Mouse (Mus musculus) layer of hippocampus, adult 9-11 months (tissue): ENCODE results near the gene Ifi202b.
"Not testable (repeated sequence)": the region's sequence is repeated elsewhere in the genome, so short reads cannot be mapped to it uniquely, and the experiment has no call there.

ENCODE experiments used
- DNase-seq: peaks from one replicate; pipeline ENCODE4 v3.0.0; 2022

The Ifi202b gene

GRCm38 (mm10) chr1:173982694-173983305 lies at the start of gene Ifi202b:
Gene Ifi202b (minus strand): TSS chr1:173982744.
- not testable (repeated sequence) for DNase-seq

GRCm38 (mm10) chr1:174031698-174032097 lies 49.2 kb upstream of the Ifi202b start, which contains the start of gene Ifi205:
Gene Ifi205 (minus strand): TSS chr1:174031810.
- no peak for DNase-seq

GRCm38 (mm10) chr1:174007050-174007449 lies 24.5 kb upstream of the Ifi202b start:
- DNase-seq = not testable (repeated sequence)

- DNase-seq = not testable (repeated sequence)
These were observed 22.0 kb upstream of the Ifi202b start for GRCm38 (mm10) chr1:174004352-174005109.

- DNase-seq = no peak
These were observed 12.5 kb upstream of the Ifi202b start for GRCm38 (mm10) chr1:173995003-173995402.

GRCm38 (mm10) chr1:173981038-173981437 lies 1.5 kb downstream of the Ifi202b start:
- DNase-seq = not testable (repeated sequence)

- DNase-seq = no peak
These were observed 4.9 kb downstream of the Ifi202b start for GRCm38 (mm10) chr1:173977622-173978021.

GRCm38 (mm10) chr1:173973111-173973510 lies 9.4 kb downstream of the Ifi202b start:
- peak; percentile 7 for DNase-seq

- not testable (repeated sequence) for DNase-seq
These were observed 21.1 kb downstream of the Ifi202b start for GRCm38 (mm10) chr1:173961491-173961890.

GRCm38 (mm10) chr1:173959998-173960397 lies 22.5 kb downstream of the Ifi202b start:
- not testable (repeated sequence) for DNase-seq

GRCm38 (mm10) chr1:173955839-173956527 lies 26.6 kb downstream of the Ifi202b start:
- DNase-seq = not testable (repeated sequence)

GRCm38 (mm10) chr1:173955071-173955796 lies 27.3 kb downstream of the Ifi202b start:
- DNase-seq = no peak

- no peak for DNase-seq
These were observed 29.0 kb downstream of the Ifi202b start for GRCm38 (mm10) chr1:173953563-173953962.

- not testable (repeated sequence) for DNase-seq
These were observed 33.5 kb downstream of the Ifi202b start for GRCm38 (mm10) chr1:173949044-173949443.

GRCm38 (mm10) chr1:173942780-173943066 lies 39.8 kb downstream of the Ifi202b start:
- DNase-seq = peak; percentile 66

- not testable (repeated sequence) for DNase-seq
These were observed 40.4 kb downstream of the Ifi202b start, which contains the start of the genes Mndal and Ifi203 for GRCm38 (mm10) chr1:173941924-173942779. Gene Mndal (minus strand): TSS chr1:173942491. Gene Ifi203 (minus strand): TSS chr1:173942672.

- DNase-seq = not testable (repeated sequence)
These were observed 41.0 kb downstream of the Ifi202b start for GRCm38 (mm10) chr1:173941522-173941921.

GRCm38 (mm10) chr1:173919279-173919678 lies 63.3 kb downstream of the Ifi202b start:
- not testable (repeated sequence) for DNase-seq

GRCm38 (mm10) chr1:173914559-173914958 lies 68.0 kb downstream of the Ifi202b start:
- no peak for DNase-seq

GRCm38 (mm10) chr1:173913256-173913791 lies 69.2 kb downstream of the Ifi202b start:
- not testable (repeated sequence) for DNase-seq
